Mouse (Mus musculus): ENCODE measurements around the gene Adamts9.

Gene Adamts9

GRCm38 (mm10) chr6:92860285-92860912 is 82.9 kb downstream of the Adamts9 start:
- no peak for DNase-seq (ENCODE audit: low read depth, low spot score)

- no peak for DNase-seq (ENCODE audit: low read depth, low spot score)
These were observed 84.4 kb downstream of the Adamts9 start for GRCm38 (mm10) chr6:92858721-92859510.

GRCm38 (mm10) chr6:92857761-92858160 is 85.5 kb downstream of the Adamts9 start:
- no peak for DNase-seq (ENCODE audit: low read depth, low spot score)

GRCm38 (mm10) chr6:92854873-92855272 is 88.4 kb downstream of the Adamts9 start:
- DNase-seq (ENCODE audit: low read depth, low spot score), result no peak

- no peak for DNase-seq (ENCODE audit: low read depth, low spot score)
These were observed 93.0 kb downstream of the Adamts9 start for GRCm38 (mm10) chr6:92850250-92850649.

- DNase-seq (ENCODE audit: low read depth, low spot score), result no peak
These were observed 94.1 kb downstream of the Adamts9 start for GRCm38 (mm10) chr6:92849208-92849607.

- DNase-seq (ENCODE audit: low read depth, low spot score), result no peak
These were observed 96.7 kb downstream of the Adamts9 start for GRCm38 (mm10) chr6:92846614-92847013.

- DNase-seq (ENCODE audit: low read depth, low spot score), result no peak
These were observed 97.4 kb downstream of the Adamts9 start for GRCm38 (mm10) chr6:92845898-92846297.

GRCm38 (mm10) chr6:92843474-92843873 is 99.8 kb downstream of the Adamts9 start:
- no peak for DNase-seq (ENCODE audit: low read depth, low spot score)

GRCm38 (mm10) chr6:92842000-92842399 is 101.3 kb downstream of the Adamts9 start:
- no peak for DNase-seq (ENCODE audit: low read depth, low spot score)

- DNase-seq (ENCODE audit: low read depth, low spot score), result no peak
These were observed 112.2 kb downstream of the Adamts9 start for GRCm38 (mm10) chr6:92831106-92831505.

GRCm38 (mm10) chr6:92829148-92829547 is 114.1 kb downstream of the Adamts9 start:
- no peak for DNase-seq (ENCODE audit: low read depth, low spot score)

GRCm38 (mm10) chr6:92827360-92827759 is 115.9 kb downstream of the Adamts9 start:
- no peak for DNase-seq (ENCODE audit: low read depth, low spot score)

GRCm38 (mm10) chr6:92826561-92826960 is 116.7 kb downstream of the Adamts9 start:
- DNase-seq (ENCODE audit: low read depth, low spot score), result no peak

GRCm38 (mm10) chr6:92823991-92824390 is 119.3 kb downstream of the Adamts9 start:
- no peak for DNase-seq (ENCODE audit: low read depth, low spot score)

- DNase-seq (ENCODE audit: low read depth, low spot score), result no peak
These were observed 121.3 kb downstream of the Adamts9 start for GRCm38 (mm10) chr6:92822006-92822405.

- no peak for DNase-seq (ENCODE audit: low read depth, low spot score)
These were observed 121.7 kb downstream of the Adamts9 start for GRCm38 (mm10) chr6:92821606-92822005.

GRCm38 (mm10) chr6:92817661-92818060 is 125.6 kb downstream of the Adamts9 start:
- DNase-seq (ENCODE audit: low read depth, low spot score), result no peak

GRCm38 (mm10) chr6:92816311-92816751 is 127.0 kb downstream of the Adamts9 start, which contains the start of gene A730049H05Rik:
Gene A730049H05Rik, plus strand, starts transcription at chr6:92816478.
- no peak for DNase-seq (ENCODE audit: low read depth, low spot score)

GRCm38 (mm10) chr6:92812702-92813370 is 130.5 kb downstream of the Adamts9 start:
- DNase-seq (ENCODE audit: low read depth, low spot score), result no peak

GRCm38 (mm10) chr6:92811566-92811965 is 131.7 kb downstream of the Adamts9 start:
- DNase-seq (ENCODE audit: low read depth, low spot score), result no peak

GRCm38 (mm10) chr6:92810628-92811027 is 132.7 kb downstream of the Adamts9 start:
- DNase-seq (ENCODE audit: low read depth, low spot score), result no peak

Data from retina, adult 2 months (tissue).